Mouse (Mus musculus) liver, embryonic 11.5 days (tissue): Measurements from ENCODE around the gene Sfxn2. TPM values are rescaled to one million over a fixed set of nuclear protein-coding genes. Genes with fewer than 3 reads are reported as not detected.

Experiments
- ATAC-seq: fragments of 200-750 bp; cut with Nextera tagmentation; replicated peaks from 2 replicates; pipeline ENCODE4 v1.8.0; 2017; ENCODE audit warnings: moderate number of reproducible peaks, mild to moderate bottlenecking, moderate TSS enrichment, moderate library complexity; ENCODE audit not compliant: low FRiP score
- DNase-seq: peaks from one replicate; pipeline ENCODE4 v3.0.0-alpha.2; 2017; ENCODE audit warnings: low spot score
- H3K27ac ChIP-seq: fragments of 300-500 bp; sonication (generic); 2 replicates; pipeline ENCODE4 v1.5.1; 2014; ENCODE audit warnings: mild to moderate bottlenecking, low read depth, low read length, control low read depth
- H3K27me3 ChIP-seq: fragments of 300-500 bp; sonication (generic); replicated peaks from 2 replicates; pipeline ENCODE4 v1.6.1; 2014; ENCODE audit warnings: low read length, mixed read lengths; ENCODE audit not compliant: control insufficient read depth, insufficient read depth
- H3K36me3 ChIP-seq: fragments of 300-500 bp; sonication (generic); 2 replicates; pipeline ENCODE4 v1.6.1; 2014; ENCODE audit warnings: mild to moderate bottlenecking, low read length, moderate library complexity, mixed read lengths; ENCODE audit not compliant: control insufficient read depth, insufficient read depth
- H3K4me1 ChIP-seq: fragments of 300-500 bp; sonication (generic); replicated peaks from 2 replicates; pipeline ENCODE4 v1.6.1; 2014; ENCODE audit warnings: low read length, mixed read lengths; ENCODE audit not compliant: control insufficient read depth, insufficient read depth
- H3K4me2 ChIP-seq: fragments of 300-500 bp; sonication (generic); 2 replicates; pipeline ENCODE4 v1.6.1; 2014; ENCODE audit warnings: mild to moderate bottlenecking, control low read depth, moderate library complexity
- H3K4me3 ChIP-seq: fragments of 300-500 bp; sonication (generic); 2 replicates; pipeline ENCODE4 v1.5.1; 2014; ENCODE audit warnings: low read depth, low read length, control low read depth
- H3K9ac ChIP-seq: fragments of 300-500 bp; sonication (generic); 2 replicates; pipeline ENCODE4 v1.6.1; 2014; ENCODE audit warnings: low read depth, low read length, control low read depth
- H3K9me3 ChIP-seq: fragments of 300-500 bp; sonication (generic); 2 replicates; pipeline ENCODE4 v1.6.1; 2016; ENCODE audit warnings: low read length, inconsistent platforms, mixed read lengths; ENCODE audit not compliant: control insufficient read depth
- WGBS: fragments of 180-500 bp; shearing (Covaris S2); extraction: QIAGEN DNeasy Blood & Tissue Kit; methylation state at CpG from one replicate; pipeline ENCODE4 v1.1.7; 2014; 5-methylcytosine and 5-hydroxymethylcytosine counted together
- polyA plus RNA-seq: library from polyadenylated mRNA; unstranded; fragments of >200 nt; fragmentation: Nextera tagmentation; extraction: Ambion mirVana; gene quantifications from 2 replicates; pipeline ENCODE4 v1.2.1, GENCODE M21; 2014

Sfxn2 gene
- polyA plus RNA-seq, 1 experiment from 2014 or later: 26.2 TPM

DNA sequence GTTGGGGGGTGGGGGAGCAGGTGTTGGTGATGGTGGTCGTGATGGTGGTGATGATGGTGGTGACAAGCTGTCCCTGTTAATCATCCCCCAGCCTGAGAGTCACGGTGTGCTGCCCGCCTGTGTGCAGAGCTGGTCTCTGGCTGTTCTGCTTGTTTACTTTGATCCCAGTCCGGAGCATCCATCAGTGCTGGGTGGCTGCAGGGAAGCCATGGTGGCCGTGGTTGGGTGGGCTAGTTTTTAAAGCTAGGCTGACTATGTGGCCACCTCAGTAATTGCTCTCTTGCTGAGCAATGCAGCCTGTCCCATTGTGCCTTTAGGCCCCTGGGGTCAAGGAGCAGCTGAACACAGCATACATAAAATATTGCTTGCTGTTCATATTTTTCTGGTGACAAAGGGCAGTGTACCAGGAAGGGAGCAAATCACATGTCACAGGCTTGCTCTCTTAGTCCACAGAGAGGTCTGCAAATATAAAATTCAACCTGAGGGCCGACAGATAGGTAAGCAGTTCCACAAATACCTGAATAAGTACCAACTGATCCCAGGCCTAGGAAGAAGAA lies 38.5 kb upstream of the Sfxn2 start:
- H3K4me3 ChIP-seq: no peak overlapping the region
- DNase-seq: no peak
- no peak for ATAC-seq
- peaks cover 46% of the 10 kb centered on the region for H3K4me1 ChIP-seq
- no peaks in the 10 kb centered on the region for H3K9me3 ChIP-seq
- H3K4me2 ChIP-seq: no peak overlapping the region
- no peak overlapping the region for H3K9ac ChIP-seq
- H3K27me3 ChIP-seq: no peaks in the 10 kb centered on the region
- H3K36me3 ChIP-seq: no peaks in the 10 kb centered on the region; the same call in 1 of the 2 replicates
- no peak overlapping the region for H3K27ac ChIP-seq
- 65% methylated on average over 6 of the region's 6 CpGs for WGBS

DNA sequence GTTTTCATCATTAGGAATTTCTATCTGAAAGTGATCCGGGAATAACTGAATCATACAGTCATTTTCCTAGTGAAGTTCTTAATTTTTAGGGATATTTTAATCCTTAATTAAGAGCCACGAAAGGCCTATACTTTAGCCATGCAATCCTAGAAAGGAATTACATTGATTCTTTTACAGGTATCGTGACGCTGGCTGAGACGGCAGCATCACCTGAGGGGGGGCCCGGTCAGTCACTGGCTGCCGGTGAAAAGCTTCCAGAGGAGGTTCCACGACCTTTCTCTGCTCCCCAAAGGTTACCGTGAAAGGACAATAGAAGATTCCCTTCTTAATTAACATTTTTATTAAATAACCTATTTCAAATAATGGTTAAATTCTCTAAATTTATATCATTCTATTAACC lies 35.8 kb upstream of the Sfxn2 start:
- H3K4me1 ChIP-seq: peaks cover 21% of the 10 kb centered on the region
- H3K27ac ChIP-seq: no peak overlapping the region
- ATAC-seq: no peak
- no peak overlapping the region for H3K9ac ChIP-seq
- no peak overlapping the region for H3K4me3 ChIP-seq
- H3K27me3 ChIP-seq: no peaks in the 10 kb centered on the region
- no peaks in the 10 kb centered on the region for H3K9me3 ChIP-seq
- WGBS: 92% methylated on average over 9 of the region's 9 CpGs
- no peak overlapping the region for H3K4me2 ChIP-seq
- DNase-seq: no peak
- no peaks in the 10 kb centered on the region; the same call in 1 of the 2 replicates for H3K36me3 ChIP-seq

DNA sequence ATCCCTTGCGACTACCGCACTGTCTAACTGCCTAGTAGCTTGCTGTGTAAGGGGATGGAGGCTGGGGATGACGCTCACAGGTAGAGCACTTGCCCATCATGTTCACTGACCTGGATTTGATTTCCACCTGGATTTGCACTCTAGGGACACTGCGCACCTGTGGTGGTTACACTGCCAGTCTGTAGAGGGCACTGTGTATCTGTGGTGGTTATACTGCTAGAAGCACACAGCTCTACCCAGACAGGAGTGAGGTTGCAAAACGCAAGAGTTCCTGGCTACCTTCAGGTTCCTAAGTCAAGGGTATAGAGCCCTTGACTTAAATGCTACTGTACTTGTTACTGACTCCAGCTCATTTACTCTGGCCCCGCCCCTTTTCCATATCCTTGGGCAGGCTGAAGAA lies 35.0 kb upstream of the Sfxn2 start:
- no peak for ATAC-seq
- H3K9me3 ChIP-seq: no peaks in the 10 kb centered on the region
- H3K27me3 ChIP-seq: no peaks in the 10 kb centered on the region
- no peak overlapping the region for H3K4me2 ChIP-seq
- no peak overlapping the region for H3K9ac ChIP-seq
- no peaks in the 10 kb centered on the region; the same call in 1 of the 2 replicates for H3K36me3 ChIP-seq
- no peak overlapping the region for H3K4me3 ChIP-seq
- H3K4me1 ChIP-seq: peaks cover 13% of the 10 kb centered on the region
- no peak for DNase-seq
- H3K27ac ChIP-seq: no peak overlapping the region
- 82% methylated on average over 6 of the region's 6 CpGs for WGBS

DNA sequence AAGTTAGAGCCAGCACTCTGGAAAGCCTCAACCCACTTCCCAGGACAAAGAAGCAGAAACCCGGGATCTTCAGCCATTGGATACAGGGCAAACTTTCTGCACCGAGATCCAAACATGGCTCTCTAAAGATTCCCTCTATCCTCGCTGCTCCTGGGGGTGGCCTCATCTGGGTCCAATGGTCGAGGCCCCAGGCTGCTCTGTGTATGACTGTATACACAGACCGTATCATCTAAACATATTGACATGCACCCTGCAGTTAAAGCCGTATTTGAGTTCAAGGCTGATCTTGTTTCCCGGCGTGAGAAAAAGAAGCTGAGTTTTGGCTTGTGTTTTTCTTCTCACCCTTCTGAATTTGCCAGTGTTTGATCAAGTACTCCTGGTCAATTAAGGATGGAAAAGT lies 30.4 kb upstream of the Sfxn2 start:
- ATAC-seq (no peak), DNase-seq (no peak)
- Histone ChIP-seq H3K36me3 (no peaks in the 10 kb centered on the region; the same call in 1 of the 2 replicates), H3K27me3 (no peaks in the 10 kb centered on the region), H3K4me2 (no peak overlapping the region), H3K27ac (no peak overlapping the region; the same call in 1 of the 2 replicates), H3K9me3 (no peaks in the 10 kb centered on the region), H3K4me3 (no peak overlapping the region), H3K9ac (no peak overlapping the region), H3K4me1 (peaks cover 3% of the 10 kb centered on the region)
- WGBS: 73% methylated on average over 8 of the region's 8 CpGs

DNA sequence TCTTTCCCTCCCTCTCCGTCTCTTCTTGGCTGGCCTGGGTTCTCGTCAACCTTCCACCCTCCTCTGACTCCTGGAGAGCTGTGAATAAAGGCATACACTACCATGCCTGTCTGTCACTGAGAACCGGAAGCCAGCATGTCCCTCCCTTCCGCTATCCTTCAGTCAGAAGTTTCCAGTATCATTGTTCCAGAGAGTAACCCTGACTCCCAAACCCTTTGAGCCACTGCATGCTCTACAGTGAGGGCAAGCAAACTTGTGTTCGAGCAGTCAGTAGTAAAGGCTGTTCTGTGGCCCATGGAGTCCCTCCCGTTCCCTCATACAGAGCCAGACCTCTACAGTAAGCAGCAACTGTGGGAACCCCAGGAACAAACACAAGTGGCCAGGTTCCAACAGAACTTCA lies 25.6 kb upstream of the Sfxn2 start:
- no peak overlapping the region for H3K9ac ChIP-seq
- H3K4me1 ChIP-seq: no peaks in the 10 kb centered on the region
- no peak overlapping the region for H3K4me3 ChIP-seq
- DNase-seq (no peak), ATAC-seq (no peak)
- H3K4me2 ChIP-seq: no peak overlapping the region
- H3K36me3 ChIP-seq: peaks cover 11% of the 10 kb centered on the region; the same call in 1 of the 2 replicates
- no peaks in the 10 kb centered on the region for H3K27me3 ChIP-seq
- 82% methylated on average over 6 of the region's 6 CpGs for WGBS
- no peak overlapping the region for H3K27ac ChIP-seq
- no peaks in the 10 kb centered on the region for H3K9me3 ChIP-seq

DNA sequence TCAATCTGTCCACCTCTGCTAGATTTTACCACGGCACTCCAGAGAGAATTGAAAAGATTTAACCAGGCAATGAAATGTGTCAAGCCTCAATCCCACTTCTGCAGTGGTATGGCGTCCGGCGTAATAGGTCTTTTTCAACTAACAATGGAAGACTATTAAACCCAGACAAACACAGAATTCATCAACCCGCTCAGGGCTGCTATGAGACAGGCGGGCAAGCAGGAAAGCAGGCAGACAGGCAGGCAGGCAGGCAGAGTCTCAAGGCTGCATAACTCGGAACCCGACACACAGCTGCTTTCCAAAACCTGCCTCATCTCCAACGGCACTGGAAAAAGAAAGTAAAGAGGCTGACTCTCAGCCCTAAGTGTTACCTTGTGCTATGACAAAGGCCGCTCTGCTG lies 25.1 kb upstream of the Sfxn2 start:
- Histone ChIP-seq H3K9ac (no peak overlapping the region), H3K27me3 (no peaks in the 10 kb centered on the region), H3K4me3 (no peak overlapping the region), H3K4me1 (peaks cover 2% of the 10 kb centered on the region; the same call in 1 of the 2 replicates), H3K36me3 (peaks cover 11% of the 10 kb centered on the region; the same call in 1 of the 2 replicates), H3K4me2 (no peak overlapping the region), H3K27ac (no peak overlapping the region), H3K9me3 (no peaks in the 10 kb centered on the region)
- WGBS: 89% methylated on average over 10 of the region's 10 CpGs
- ATAC-seq: no peak
- no peak for DNase-seq

DNA sequence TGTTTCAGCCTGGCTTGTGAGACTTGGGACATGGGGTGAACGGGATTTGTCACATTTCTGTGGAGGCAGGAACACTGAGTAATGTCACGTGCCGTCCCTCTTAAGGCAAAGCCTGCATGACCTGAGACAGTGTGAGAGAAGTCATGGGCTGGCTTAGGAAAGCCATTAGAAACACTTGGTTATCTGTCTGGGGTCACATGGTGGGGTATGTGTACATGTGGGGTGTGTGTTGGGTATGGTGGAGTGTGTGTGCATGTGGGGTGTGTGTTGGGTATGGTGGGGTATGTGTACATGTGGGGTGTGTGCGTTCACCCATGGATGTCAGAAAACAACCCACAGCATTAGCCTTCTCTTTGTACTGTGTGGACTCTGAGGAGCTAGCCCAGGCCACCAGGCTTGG lies 22.8 kb upstream of the Sfxn2 start:
- Histone ChIP-seq H3K27me3 (no peaks in the 10 kb centered on the region), H3K4me1 (peaks cover 13% of the 10 kb centered on the region), H3K9me3 (no peaks in the 10 kb centered on the region), H3K9ac (no peak overlapping the region), H3K4me2 (no peak overlapping the region), H3K4me3 (no peak overlapping the region), H3K27ac (no peak overlapping the region), H3K36me3 (peaks cover 11% of the 10 kb centered on the region; the same call in 1 of the 2 replicates)
- ATAC-seq (no peak), DNase-seq (no peak)
- WGBS: 88% methylated on average over 4 of the region's 4 CpGs

DNA sequence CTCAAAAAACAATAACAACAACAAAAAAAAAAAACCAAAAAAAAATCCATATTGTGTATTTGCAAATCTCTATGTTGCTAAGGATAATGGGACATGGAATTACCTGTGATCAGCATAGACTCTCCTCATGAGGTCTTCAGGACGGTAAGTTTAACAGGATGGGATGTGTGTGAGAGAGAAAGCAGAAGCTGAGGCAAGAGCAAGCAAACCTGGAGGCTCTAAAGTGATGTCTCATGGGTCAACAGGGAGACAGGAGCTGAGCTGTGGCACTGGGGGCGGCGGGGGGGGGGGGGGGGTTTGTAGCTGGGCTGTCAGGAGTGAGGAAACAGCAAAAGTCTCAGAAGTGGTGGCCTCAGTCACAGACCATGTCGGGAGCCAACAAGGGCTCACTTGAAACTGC lies 20.7 kb upstream of the Sfxn2 start:
- H3K9me3 ChIP-seq: no peaks in the 10 kb centered on the region
- ATAC-seq (no peak), DNase-seq (no peak)
- peaks cover 11% of the 10 kb centered on the region; the same call in 1 of the 2 replicates for H3K36me3 ChIP-seq
- no peak overlapping the region for H3K4me3 ChIP-seq
- H3K4me2 ChIP-seq: no peak overlapping the region
- H3K27me3 ChIP-seq: no peaks in the 10 kb centered on the region
- peaks cover 13% of the 10 kb centered on the region for H3K4me1 ChIP-seq
- H3K27ac ChIP-seq: no peak overlapping the region
- WGBS: 55% methylated on average over 3 of the region's 4 CpGs
- H3K9ac ChIP-seq: no peak overlapping the region

DNA sequence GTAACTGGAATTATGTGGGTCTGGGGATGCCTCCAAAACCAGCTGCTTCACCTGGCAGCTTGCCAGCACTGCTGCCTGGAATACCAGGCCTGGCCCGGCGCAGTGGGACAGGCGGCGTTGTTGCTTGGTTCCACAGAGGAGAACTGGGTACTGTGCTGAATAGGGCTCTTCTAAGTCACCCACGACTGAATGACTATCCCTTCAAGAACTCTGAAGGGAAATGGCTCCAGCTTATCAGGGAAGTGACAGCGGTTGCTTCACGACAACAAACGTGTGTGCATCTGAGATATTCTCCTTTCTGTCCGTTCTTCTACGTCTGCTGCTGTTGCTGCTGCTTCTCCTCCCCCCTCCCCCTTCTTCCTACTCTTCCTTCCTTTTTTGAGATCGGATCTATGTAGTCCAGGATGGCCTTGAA lies 19.6 kb upstream of the Sfxn2 start:
- Histone ChIP-seq H3K9me3 (no peaks in the 10 kb centered on the region), H3K9ac (no peak overlapping the region), H3K4me3 (no peak overlapping the region), H3K36me3 (peaks cover 11% of the 10 kb centered on the region; the same call in 1 of the 2 replicates), H3K27ac (peak overlapping the region; percentile 74), H3K27me3 (no peaks in the 10 kb centered on the region), H3K4me1 (peaks cover 13% of the 10 kb centered on the region), H3K4me2 (peak overlapping the region; percentile 55)
- peak; percentile 91 for ATAC-seq
- no peak for DNase-seq
- 36% methylated on average over 11 of the region's 11 CpGs for WGBS
